Mouse (Mus musculus) skeletal muscle tissue, adult 2 months (tissue): ENCODE measurements around the gene Vmn2r1.
A peak's percentile ranks its signal among the peaks of the same experiment; 100 is the strongest.

Experiments
- DNase-seq: peaks from one replicate; pipeline ENCODE4 v3.0.0-alpha.2; 2012; ENCODE audit warnings: low read depth, low spot score

The Vmn2r1 gene

GRCm38 (mm10) chr3:64081247-64081646 is at the start of gene Vmn2r1:
Gene Vmn2r1, plus strand, starts transcription at chr3:64081547.
- no peak for DNase-seq

DNA sequence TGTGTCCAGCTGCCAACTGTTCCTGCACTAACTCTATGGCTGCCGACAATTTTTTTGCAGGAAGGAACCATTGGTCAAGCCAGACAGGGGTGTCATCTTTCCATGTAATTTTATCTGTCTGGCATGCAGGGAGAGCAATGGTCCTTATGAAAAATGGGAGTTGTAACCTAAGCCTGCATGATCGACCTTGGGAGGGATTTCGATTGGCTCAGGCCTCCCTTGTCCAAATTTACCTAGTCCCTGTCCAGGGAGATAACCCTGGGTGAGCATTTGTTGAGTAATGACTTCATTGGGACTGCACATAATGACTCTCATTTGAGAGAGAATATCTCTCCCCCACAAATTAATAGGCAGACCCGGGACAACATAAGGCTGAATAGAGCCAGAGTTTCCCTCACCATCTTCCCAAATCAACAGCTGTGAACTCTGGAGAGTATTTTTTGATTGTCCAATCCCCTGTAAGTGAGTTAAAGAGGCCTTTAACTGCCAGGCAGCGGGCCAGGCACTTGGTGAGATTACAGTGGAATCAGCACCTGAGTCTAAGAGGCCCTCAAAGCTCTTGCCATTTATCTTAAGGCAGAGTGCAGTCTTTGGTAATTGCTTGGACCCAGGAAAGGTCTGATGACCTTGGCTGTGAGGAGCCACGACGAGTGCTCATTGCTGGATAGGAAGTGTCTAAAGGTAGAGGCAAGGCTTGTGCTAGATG is 43.1 kb upstream of the Vmn2r1 start:
- DNase-seq = no peak

- DNase-seq = peak; percentile 52
Observed at GRCm38 (mm10) chr3:64039818-64040784, 41.2 kb upstream of the Vmn2r1 start.

DNA sequence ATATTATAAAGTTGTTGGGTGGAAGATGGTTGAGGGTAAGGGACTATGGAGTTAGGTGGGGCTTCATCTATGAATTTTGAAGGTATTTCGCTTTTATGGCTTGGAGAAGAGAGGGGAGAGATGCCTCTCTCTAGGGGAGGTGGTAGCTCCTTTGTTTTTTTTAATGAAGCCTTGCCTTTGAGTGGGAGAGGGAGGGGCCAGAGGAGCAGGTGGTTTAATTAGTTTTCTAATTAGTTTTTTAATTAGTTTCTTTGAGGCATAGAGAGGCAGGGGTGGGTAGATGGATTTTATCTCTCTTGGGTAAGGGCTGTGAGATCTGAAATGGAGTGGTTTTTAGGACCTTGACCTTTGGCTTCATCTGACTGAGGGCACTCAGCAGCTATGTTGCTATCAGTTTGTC is 31.4 kb downstream of the Vmn2r1 start:
- no peak for DNase-seq

DNA sequence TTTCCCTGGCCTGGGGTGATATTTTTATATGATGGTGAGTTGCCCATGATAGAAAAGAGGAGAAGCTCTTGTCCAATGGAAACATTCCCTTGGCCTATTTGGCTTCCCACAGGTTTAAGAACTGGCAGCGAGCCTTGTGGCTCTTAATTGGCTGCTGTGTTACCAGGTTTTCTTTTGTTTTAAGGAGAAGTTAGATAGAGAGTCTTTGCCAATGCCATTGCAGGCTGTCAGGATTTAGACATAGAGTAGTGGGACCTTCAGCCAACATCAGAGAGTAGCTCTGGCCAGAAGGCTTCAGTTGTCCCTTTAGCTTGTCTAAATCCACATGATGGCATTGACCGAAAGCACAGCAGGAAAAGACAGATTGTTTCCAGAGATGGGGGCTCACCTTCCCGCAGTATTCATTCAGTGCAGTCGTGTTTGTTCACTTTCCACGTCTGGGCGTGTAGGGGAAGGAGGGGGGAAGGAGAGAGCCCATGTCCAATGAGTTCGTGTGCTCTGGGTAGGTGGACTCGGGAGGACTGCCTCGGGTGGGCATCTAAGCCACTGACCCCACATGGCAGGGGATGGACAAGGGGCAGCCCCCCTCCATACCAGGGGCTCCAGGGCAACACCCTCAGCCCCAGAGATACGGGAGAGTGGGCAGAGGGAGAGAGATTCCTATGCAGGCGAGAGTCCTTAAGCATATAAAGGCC is 32.2 kb downstream of the Vmn2r1 start:
- DNase-seq = no peak

GRCm38 (mm10) chr3:64141878-64142508 is 60.6 kb downstream of the Vmn2r1 start, which contains the start of gene Vmn2r2:
Gene Vmn2r2, minus strand, starts transcription at chr3:64141928.
- DNase-seq = no peak
